Mouse (Mus musculus): ENCODE results near the gene Ano9. TPM values are rescaled to one million over a fixed set of nuclear protein-coding genes. Genes with fewer than 3 reads are reported as not detected.

Gene Ano9
- 0.18 and 0.33 TPM in 2 replicates for polyA plus RNA-seq (2015; fragmentation: Nextera tagmentation; extraction: Ambion mirVana)

GRCm38 (mm10) chr7:141117636-141118035 is at the start of gene Ano9:
Gene Ano9 (minus strand): TSS chr7:141117806.
- no peak for DNase-seq (ENCODE audit: low spot score)

GRCm38 (mm10) chr7:141164850-141165249 is 47.2 kb upstream of the Ano9 start:
- no peak for DNase-seq (ENCODE audit: low spot score)

- DNase-seq (ENCODE audit: low spot score), result no peak
Observed at GRCm38 (mm10) chr7:141164397-141164796, 46.8 kb upstream of the Ano9 start.

GRCm38 (mm10) chr7:141155362-141155761 is 37.8 kb upstream of the Ano9 start:
- no peak for DNase-seq (ENCODE audit: low spot score)

GRCm38 (mm10) chr7:141148639-141149038 is 31.0 kb upstream of the Ano9 start:
- DNase-seq (ENCODE audit: low spot score), result no peak

GRCm38 (mm10) chr7:141147044-141147443 is 29.4 kb upstream of the Ano9 start:
- DNase-seq (ENCODE audit: low spot score), result no peak

GRCm38 (mm10) chr7:141146043-141146595 is 28.5 kb upstream of the Ano9 start:
- no peak for DNase-seq (ENCODE audit: low spot score)

- no peak for DNase-seq (ENCODE audit: low spot score)
Observed at GRCm38 (mm10) chr7:141145403-141145802, 27.8 kb upstream of the Ano9 start.

- no peak for DNase-seq (ENCODE audit: low spot score)
Observed at GRCm38 (mm10) chr7:141144650-141145049, 27.0 kb upstream of the Ano9 start.

GRCm38 (mm10) chr7:141143861-141144260 is 26.3 kb upstream of the Ano9 start:
- no peak for DNase-seq (ENCODE audit: low spot score)

GRCm38 (mm10) chr7:141143112-141143511 is 25.5 kb upstream of the Ano9 start:
- peak; percentile 64 for DNase-seq (ENCODE audit: low spot score)

- DNase-seq (ENCODE audit: low spot score), result no peak
Observed at GRCm38 (mm10) chr7:141141326-141141725, 23.7 kb upstream of the Ano9 start.

- DNase-seq (ENCODE audit: low spot score), result no peak
Observed at GRCm38 (mm10) chr7:141131904-141132755, 14.5 kb upstream of the Ano9 start.

GRCm38 (mm10) chr7:141131024-141131820 is 13.6 kb upstream of the Ano9 start:
- DNase-seq (ENCODE audit: low spot score), result peak; percentile 88

GRCm38 (mm10) chr7:141123517-141123856 is 5.9 kb upstream of the Ano9 start:
- no peak for DNase-seq (ENCODE audit: low spot score)

- DNase-seq (ENCODE audit: low spot score), result peak; percentile 84
Observed at GRCm38 (mm10) chr7:141122689-141123516, 5.3 kb upstream of the Ano9 start.

- DNase-seq (ENCODE audit: low spot score), result no peak
Observed at GRCm38 (mm10) chr7:141122245-141122644, 4.6 kb upstream of the Ano9 start, which contains the start of gene Ptdss2. Gene Ptdss2 (plus strand): TSS chr7:141122382.

GRCm38 (mm10) chr7:141121051-141121531 is 3.5 kb upstream of the Ano9 start:
- DNase-seq (ENCODE audit: low spot score), result no peak

- no peak for DNase-seq (ENCODE audit: low spot score)
Observed at GRCm38 (mm10) chr7:141120605-141121004, 3.0 kb upstream of the Ano9 start.

GRCm38 (mm10) chr7:141119487-141119886 is 1.9 kb upstream of the Ano9 start:
- DNase-seq (ENCODE audit: low spot score), result no peak

GRCm38 (mm10) chr7:141115874-141116273 is 1.7 kb downstream of the Ano9 start:
- DNase-seq (ENCODE audit: low spot score), result no peak
